Mouse (Mus musculus): ENCODE data around the gene Mrm2.

The Mrm2 gene

DNA sequence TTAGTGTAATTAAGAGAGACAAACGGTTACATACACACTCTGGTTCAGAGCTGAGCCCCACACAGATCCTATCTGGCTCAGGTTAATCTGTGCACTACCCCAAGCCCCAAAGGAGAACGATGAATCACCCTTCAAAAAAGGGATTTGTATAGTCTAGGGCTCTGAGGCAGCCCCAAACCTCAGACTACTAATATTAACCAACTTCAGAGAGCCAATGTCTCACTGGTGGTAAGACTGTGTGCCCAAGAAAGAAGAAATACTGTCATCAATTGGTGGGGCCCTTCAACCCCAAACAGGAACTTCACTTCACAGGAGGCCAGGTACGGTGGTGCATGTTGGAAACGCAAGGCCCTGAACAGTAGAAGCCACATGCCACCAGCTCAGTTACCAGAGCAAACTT is 13.5 kb upstream of the Mrm2 start:
- DNase-seq (ENCODE audit: low spot score) = no peak

- no peak for DNase-seq (ENCODE audit: low spot score)
Observed at GRCm38 (mm10) chr5:140342880-140343279, 11.2 kb upstream of the Mrm2 start.

GRCm38 (mm10) chr5:140339836-140340235 is 8.1 kb upstream of the Mrm2 start:
- no peak for DNase-seq (ENCODE audit: low spot score)

GRCm38 (mm10) chr5:140338779-140339178 is 7.1 kb upstream of the Mrm2 start:
- DNase-seq (ENCODE audit: low spot score) = no peak

DNA sequence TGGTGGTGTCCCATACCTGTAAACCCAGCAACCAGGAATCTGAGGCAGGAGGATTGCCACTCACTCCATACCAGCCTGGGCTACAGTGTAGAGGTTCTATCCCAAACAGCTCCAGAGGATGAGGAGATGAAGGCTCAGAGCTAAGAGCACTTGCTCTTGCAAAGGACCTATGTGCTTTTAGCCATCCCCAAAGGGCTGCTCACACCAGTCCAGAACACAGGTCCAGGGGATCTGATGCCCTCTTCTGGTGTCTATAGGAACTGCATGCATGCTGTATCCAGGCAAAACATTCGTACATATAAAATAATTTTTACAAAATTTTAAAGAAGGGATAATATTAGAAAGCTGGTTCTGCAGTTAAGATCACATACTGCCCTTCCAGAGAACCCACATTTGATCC is 5.0 kb upstream of the Mrm2 start:
- no peak for DNase-seq (ENCODE audit: low spot score)

DNA sequence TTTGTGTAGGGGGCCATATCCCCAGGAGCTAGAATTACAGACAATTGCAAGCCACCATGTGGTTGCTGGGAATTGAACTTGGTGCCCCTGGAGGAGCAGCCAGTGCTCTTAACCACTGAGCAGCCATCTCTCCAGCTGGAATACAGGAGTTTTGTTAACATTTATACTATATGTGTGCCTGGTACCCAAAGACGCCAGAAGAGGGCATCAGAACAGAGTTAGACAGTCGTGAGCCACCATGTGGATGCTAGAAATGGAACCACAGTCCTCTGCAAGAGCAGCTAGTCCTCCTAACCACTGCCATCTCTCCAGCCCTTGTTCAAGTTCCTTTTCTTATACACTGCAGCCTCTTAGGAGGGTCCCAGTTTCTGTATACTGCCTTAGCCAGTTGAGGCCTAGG is 1.9 kb upstream of the Mrm2 start:
- no peak for DNase-seq (ENCODE audit: low spot score)

DNA sequence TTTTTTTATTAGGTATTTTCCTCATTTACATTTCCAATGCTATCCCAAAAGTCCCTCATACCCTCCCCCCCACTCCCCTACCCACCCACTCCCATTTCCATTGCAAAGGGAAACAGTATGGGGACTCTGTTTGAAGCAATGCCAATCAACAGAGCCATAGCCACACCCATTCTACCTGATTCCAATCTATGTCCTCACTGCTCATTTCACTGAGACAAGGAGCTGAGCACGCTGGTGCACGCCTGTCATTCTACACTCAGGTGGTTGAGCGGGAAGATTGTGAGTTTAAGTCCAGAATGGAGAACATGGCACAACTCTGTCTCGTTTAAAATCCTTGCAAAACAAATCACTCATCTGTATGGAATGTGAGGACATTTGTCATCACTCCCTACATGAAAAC is 821 bp upstream of the Mrm2 start:
- no peak for DNase-seq (ENCODE audit: low spot score)

DNA sequence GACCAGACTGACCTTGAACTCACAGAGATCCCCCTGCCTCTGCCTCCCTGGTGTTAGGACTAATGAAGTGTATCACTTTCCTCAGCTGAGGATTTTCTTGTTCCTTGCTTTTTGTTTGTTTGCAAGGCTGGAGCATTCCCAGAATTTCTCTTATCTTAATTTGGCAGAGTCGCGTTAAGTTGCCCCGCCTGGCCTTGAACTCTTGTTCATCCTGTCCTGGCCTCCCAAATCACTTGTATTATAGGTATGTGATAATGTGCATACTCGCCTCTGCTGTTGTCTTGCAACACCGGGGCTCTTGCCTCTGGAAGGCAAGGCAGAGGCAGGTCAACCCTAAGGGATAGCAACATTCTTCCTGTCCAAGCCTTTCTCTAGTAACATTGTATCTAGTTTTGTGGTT is 7.6 kb downstream of the Mrm2 start:
- DNase-seq (ENCODE audit: low spot score) = no peak

DNA sequence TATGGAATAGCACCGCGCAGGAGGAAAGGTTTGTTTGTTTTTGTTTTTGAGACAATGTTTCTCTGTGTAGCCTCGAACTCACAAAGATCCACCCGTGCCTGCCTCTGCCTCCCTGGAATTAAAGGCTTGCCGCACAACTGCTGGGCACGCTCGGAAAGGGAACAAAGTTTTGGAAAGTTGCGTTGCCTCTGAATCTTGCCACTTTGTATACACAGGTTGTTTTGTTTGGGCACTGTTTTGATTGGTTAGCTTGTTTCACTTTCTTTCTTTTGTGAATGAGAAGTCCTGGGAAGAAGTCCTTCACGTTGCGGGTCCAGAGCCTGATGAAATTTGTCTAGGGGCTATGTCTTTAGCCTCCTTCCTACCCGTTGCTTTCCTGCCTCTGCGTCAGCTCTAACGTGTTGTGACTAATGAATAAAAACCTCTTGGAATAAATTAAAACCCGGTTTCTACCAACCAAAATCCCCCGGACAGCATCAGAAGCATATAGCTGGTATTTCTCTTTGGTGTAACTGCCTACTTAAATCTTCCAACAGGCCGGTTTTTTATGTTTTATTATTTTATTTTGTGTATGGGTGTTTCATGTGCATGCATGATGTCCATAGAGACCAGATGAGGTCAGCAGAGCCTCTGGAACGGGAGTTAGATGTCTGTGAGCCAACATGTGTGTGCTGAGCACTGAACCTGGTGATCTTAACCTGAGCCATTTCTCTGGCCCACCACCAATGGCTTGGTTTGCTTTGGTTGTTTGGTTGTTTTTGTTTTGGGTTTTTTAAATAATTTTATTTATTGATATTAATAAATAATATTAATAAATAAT is 9.7 kb downstream of the Mrm2 start:
- no peak for DNase-seq (ENCODE audit: low spot score)

- DNase-seq (ENCODE audit: low spot score) = peak; percentile 85
Observed at GRCm38 (mm10) chr5:140321042-140321755, 10.5 kb downstream of the Mrm2 start, which contains the start of the genes Mad1l1 and Nudt1. TSS of gene Mad1l1 (minus strand) at chr5:140321552. TSS of gene Nudt1 (plus strand) at chr5:140321656.

DNA sequence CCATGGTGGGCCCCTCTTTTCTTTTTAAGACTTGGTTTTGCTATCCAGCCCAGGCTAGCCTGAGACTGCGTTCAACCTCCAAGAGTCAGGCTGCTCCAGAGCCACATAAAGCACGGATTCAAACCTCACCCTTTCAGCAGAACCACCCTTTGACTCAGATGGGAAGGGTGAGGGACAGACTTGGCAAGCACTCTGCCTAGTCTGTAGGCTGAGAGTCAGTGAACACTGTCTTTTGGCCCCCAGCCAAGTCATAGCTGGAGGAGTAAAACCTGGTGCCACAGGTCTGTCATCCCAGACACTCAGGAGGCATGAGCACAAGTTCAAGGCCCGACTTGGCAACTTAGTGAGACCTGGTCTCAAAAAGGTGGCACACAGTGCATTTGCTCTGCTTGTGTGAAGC is 15.0 kb downstream of the Mrm2 start:
- no peak for DNase-seq (ENCODE audit: low spot score)

- no peak for DNase-seq (ENCODE audit: low spot score)
Observed at GRCm38 (mm10) chr5:140307602-140308001, 24.1 kb downstream of the Mrm2 start.

- no peak for DNase-seq (ENCODE audit: low spot score)
Observed at GRCm38 (mm10) chr5:140306016-140306415, 25.7 kb downstream of the Mrm2 start.

GRCm38 (mm10) chr5:140298291-140298690 is 33.4 kb downstream of the Mrm2 start:
- no peak for DNase-seq (ENCODE audit: low spot score)

- DNase-seq (ENCODE audit: low spot score) = peak; percentile 61
Observed at GRCm38 (mm10) chr5:140292152-140292551, 39.5 kb downstream of the Mrm2 start.

DNA sequence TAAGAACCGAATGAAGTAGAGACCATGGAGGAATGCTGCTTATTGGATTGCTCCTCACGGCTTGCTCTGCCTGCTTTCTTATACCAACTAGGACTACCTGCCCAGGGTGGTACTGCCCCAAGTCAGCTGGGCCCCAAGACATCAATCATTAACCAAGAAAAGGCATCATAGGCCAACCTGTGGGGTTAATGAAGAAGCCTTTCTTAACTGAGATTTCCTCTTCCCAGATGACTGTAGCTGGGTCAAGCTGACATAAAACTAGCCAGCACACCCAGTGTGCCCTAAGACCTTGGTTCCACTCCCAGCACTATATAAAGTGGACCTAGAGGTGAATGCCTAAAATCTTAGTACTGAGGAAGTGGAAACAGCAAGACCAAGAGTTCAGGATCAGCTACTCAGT is 42.5 kb downstream of the Mrm2 start:
- DNase-seq (ENCODE audit: low spot score) = no peak

DNA sequence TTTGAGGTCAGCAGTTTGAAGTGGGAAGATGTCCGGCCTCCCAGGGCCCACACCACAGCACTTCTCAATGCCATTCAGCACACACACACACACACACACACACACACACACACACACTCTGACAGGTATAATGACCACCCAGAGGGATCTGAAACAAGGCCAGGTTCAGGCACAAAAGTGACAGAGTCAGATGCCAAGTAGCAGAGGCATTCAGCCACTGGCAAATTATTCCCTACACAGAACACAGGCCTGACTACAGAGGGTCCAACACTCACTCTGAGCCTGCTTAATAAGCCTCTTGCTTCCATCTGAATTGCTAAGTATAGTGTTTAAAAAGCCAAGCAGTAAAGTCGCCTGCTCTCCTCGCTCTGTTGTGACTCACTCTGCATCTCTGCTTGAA is 43.4 kb downstream of the Mrm2 start:
- DNase-seq (ENCODE audit: low spot score) = no peak

DNA sequence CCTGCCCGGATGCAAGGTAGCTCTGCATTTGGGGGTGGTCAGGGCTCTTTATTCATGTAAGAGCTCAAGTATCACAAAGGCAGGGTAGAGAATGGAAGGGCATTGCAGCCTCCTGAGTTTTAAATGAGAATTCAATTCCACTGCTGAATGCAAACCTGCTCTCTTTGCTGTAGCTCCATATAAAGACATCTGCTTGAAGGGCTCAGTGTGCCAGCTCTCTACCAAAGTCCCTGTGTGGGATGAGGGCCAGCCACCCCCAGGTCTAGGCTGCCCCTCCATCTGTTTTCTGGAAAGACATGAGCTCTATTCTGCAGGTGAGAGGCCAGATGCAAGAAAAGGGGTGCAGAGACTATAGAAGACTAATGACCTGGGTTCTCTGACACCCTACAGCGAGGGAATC is 46.9 kb downstream of the Mrm2 start:
- DNase-seq (ENCODE audit: low spot score) = no peak

- no peak for DNase-seq (ENCODE audit: low spot score)
Observed at GRCm38 (mm10) chr5:140284011-140284410, 47.7 kb downstream of the Mrm2 start.

DNA sequence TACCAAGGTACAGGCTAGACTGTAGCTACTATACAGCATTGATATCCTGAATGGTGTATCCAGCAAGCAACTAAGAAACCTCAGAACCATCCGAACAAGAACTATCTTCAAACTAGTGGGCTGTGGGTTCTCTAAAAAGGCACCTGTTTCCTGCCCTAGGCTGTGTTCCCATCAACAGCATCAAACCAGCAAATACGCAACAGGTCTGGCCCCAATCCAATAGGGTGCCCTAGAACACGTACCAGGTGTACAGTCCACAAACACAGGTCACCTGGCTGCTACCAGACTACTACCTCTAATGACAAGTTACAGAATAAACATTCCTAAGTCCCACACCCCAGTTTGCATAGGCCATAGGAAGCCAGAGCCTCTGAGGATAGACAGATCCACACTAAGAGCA is 48.8 kb downstream of the Mrm2 start:
- DNase-seq (ENCODE audit: low spot score) = no peak

DNA sequence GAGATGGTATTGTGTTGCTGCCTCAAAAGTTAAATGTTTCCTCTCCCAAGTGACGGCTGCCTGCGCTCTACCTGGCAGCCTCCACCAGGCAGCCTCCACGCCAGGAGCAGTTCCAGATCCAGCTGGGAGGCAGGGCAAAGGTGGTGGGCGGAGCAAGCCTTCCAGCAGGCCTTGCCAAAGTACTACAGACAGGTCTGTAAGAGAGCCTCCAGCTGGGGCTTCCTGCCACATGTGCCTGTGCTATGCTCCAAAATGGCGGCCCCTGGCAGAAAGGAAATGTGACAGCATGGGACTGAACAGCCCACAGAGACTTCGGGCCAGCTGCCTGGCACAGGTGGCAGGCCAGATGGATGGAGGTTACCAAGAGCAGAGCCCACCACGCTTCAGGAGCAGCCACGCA is 49.3 kb downstream of the Mrm2 start:
- no peak for DNase-seq (ENCODE audit: low spot score)

- no peak for DNase-seq (ENCODE audit: low spot score)
Observed at GRCm38 (mm10) chr5:140280205-140280604, 51.5 kb downstream of the Mrm2 start.
